Mouse (Mus musculus) thymus, postnatal 0 days (tissue): Measurements from ENCODE around the gene Atp8b2. TPM values are rescaled to one million over a fixed set of nuclear protein-coding genes. Genes with fewer than 3 reads are reported as not detected.

Source experiments
- DNase-seq: peaks from one replicate; pipeline ENCODE4 v3.0.0-alpha.2; 2015; ENCODE audit warnings: low spot score
- polyA plus RNA-seq: library from polyadenylated mRNA; unstranded; fragments of >200 nt; fragmentation: Nextera tagmentation; extraction: Ambion mirVana; gene quantifications from 2 replicates; pipeline ENCODE4 v1.2.1, GENCODE M21; 2015

Gene Atp8b2
- polyA plus RNA-seq, 1 experiment from 2014 or later, result 8.7 TPM

GRCm38 (mm10) chr3:89960469-89960868 is 2.8 kb downstream of the Atp8b2 start:
- peak; percentile 84 for DNase-seq

GRCm38 (mm10) chr3:89959435-89959834 is 3.9 kb downstream of the Atp8b2 start:
- no peak for DNase-seq

- no peak for DNase-seq
Measured at GRCm38 (mm10) chr3:89957880-89958279, 5.4 kb downstream of the Atp8b2 start.

GRCm38 (mm10) chr3:89956177-89956971 is 6.9 kb downstream of the Atp8b2 start:
- no peak for DNase-seq

GRCm38 (mm10) chr3:89953420-89953819 is 9.9 kb downstream of the Atp8b2 start:
- peak; percentile 85 for DNase-seq

- DNase-seq, result no peak
Measured at GRCm38 (mm10) chr3:89948655-89949054, 14.7 kb downstream of the Atp8b2 start.

- DNase-seq, result no peak
Measured at GRCm38 (mm10) chr3:89948021-89948420, 15.3 kb downstream of the Atp8b2 start.

- no peak for DNase-seq
Measured at GRCm38 (mm10) chr3:89945026-89945425, 18.3 kb downstream of the Atp8b2 start.

- DNase-seq, result no peak
Measured at GRCm38 (mm10) chr3:89942894-89943293, 20.4 kb downstream of the Atp8b2 start.

- DNase-seq, result no peak
Measured at GRCm38 (mm10) chr3:89936495-89936894, 26.8 kb downstream of the Atp8b2 start.

GRCm38 (mm10) chr3:89932925-89933324 is 30.4 kb downstream of the Atp8b2 start:
- no peak for DNase-seq

GRCm38 (mm10) chr3:89928956-89929355 is 34.4 kb downstream of the Atp8b2 start:
- no peak for DNase-seq

GRCm38 (mm10) chr3:89926440-89926839 is 36.9 kb downstream of the Atp8b2 start:
- DNase-seq, result no peak

GRCm38 (mm10) chr3:89920711-89921110 is 42.6 kb downstream of the Atp8b2 start:
- no peak for DNase-seq

GRCm38 (mm10) chr3:89917408-89917807 is 45.9 kb downstream of the Atp8b2 start:
- DNase-seq, result no peak

GRCm38 (mm10) chr3:89916622-89917021 is 46.7 kb downstream of the Atp8b2 start:
- no peak for DNase-seq

- no peak for DNase-seq
Measured at GRCm38 (mm10) chr3:89914700-89915099, 48.6 kb downstream of the Atp8b2 start.

- peak; percentile 60 for DNase-seq
Measured at GRCm38 (mm10) chr3:89912543-89913391, 50.5 kb downstream of the Atp8b2 start, which contains the start of gene Il6ra. Il6ra (minus strand) TSS chr3:89913196.

- no peak for DNase-seq
Measured at GRCm38 (mm10) chr3:89912108-89912542, 51.2 kb downstream of the Atp8b2 start.

- DNase-seq, result no peak
Measured at GRCm38 (mm10) chr3:89911207-89911606, 52.1 kb downstream of the Atp8b2 start.

GRCm38 (mm10) chr3:89909703-89910542 is 53.4 kb downstream of the Atp8b2 start:
- DNase-seq, result no peak
